Mouse (Mus musculus) gastrocnemius, adult 2 months (tissue): ENCODE data around the gene Elavl4. TPM values are rescaled to one million over a fixed set of nuclear protein-coding genes. Genes with fewer than 3 reads are reported as not detected.

Source experiments
- DNase-seq: peaks from one replicate; pipeline ENCODE4 v3.0.0; 2022
- H3K27ac ChIP-seq: fragments of 200-600 bp; 2 replicates; pipeline ENCODE4 v1.8.1; 2022; ENCODE audit warnings: mild to moderate bottlenecking
- H3K4me3 ChIP-seq: fragments of 200-600 bp; 2 replicates; pipeline ENCODE4 v1.8.1; 2022; ENCODE audit warnings: mild to moderate bottlenecking, moderate library complexity
- CTCF ChIP-seq: fragments of 200-600 bp; IDR thresholded peaks from 2 replicates; pipeline ENCODE4 v1.8.1; 2022; ENCODE audit warnings: antibody characterized with exemption, mild to moderate bottlenecking, moderate library complexity
- intact Hi-C: fragments of 180-260 bp; cut with DNase I; formaldehyde crosslinking; loops from one replicate; pipeline ENCODE4 v1.15.1; 2025
- total RNA-seq, 2 experiments: library from RNA; stranded (reverse); gene quantifications; 2 replicates each; pipeline ENCODE4 v1.2.3; 2021

Gene Elavl4
- total RNA-seq, 2 experiments from 2014 or later: not detected

DNA sequence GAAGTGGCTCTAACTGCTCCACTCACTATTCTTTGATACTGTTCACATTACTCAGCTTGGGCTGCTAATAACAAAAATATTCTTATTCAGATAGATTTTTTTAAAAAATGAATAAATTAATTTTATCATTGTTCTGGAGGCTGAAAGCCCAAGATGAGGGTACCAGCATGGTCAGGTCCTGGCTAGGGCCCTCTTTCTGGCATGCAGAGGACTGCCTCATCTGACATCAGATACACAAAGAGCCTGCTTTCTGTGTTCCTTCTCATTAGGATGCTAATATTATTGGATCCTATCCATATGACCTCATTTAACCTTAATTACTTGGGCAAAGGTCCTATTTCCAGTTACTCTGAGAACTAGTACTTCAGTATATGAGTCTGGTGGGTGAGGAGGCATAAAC is 108.8 kb downstream of the Elavl4 start:
- no peak for DNase-seq
- intact Hi-C loops: no loop called here
- TF ChIP-seq CTCF: no peak
- Histone ChIP-seq H3K27ac (no peak overlapping the region), H3K4me3 (no peak overlapping the region)

DNA sequence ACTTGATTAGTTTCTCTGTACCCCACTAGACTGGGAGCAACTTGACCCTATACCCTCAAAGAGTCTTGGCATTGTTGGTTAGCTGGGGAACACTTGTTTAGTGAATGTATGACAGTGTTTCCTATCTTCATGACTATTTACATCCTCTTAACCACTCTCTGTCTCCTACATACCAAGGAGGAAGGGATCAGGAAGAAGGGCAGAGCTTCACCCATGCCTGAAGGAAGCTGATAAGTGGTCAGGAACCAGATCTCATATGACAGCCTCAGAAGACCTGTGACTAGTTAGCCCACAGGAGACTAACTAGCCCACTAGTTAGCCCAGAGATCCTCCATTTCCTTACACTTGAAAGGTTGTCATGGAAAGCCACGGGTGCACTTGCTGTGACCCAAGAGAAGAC is 117.2 kb downstream of the Elavl4 start:
- DNase-seq: no peak
- TF ChIP-seq CTCF: no peak
- no peak overlapping the region for H3K27ac ChIP-seq
- intact Hi-C loops: no loop called here
- H3K4me3 ChIP-seq: no peak overlapping the region

DNA sequence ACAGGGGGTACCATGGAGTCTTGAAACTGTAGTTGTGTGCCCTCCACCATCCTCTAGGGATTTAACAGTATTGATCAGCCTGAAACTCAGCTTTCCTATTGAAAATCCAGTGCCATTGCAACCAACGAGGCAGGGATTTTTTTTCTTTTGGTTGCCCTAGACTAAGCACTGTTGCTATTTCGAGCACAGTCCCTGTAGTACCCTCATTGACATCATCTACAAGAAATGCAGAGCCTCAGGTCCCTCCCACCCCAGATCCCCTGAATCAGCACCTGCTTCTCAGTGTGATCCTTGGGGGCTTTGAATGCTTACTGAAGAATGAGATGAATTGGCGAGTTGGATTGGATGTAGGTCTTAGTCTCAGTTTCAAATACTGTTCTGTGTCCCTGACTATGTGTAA is 119.4 kb downstream of the Elavl4 start:
- intact Hi-C loops: no loop called here
- no peak for TF ChIP-seq CTCF
- Histone ChIP-seq H3K4me3 (no peak overlapping the region), H3K27ac (no peak overlapping the region)
- no peak for DNase-seq

GRCm38 (mm10) chr4:110231799-110232198 is 119.9 kb downstream of the Elavl4 start:
- no peak overlapping the region for H3K27ac ChIP-seq
- H3K4me3 ChIP-seq: no peak overlapping the region
- DNase-seq: no peak
- intact Hi-C loops: no loop called here
- TF ChIP-seq CTCF: no peak

GRCm38 (mm10) chr4:110229652-110230051 is 122.1 kb downstream of the Elavl4 start:
- H3K27ac ChIP-seq: no peak overlapping the region
- intact Hi-C loops: no loop called here
- no peak for DNase-seq
- no peak overlapping the region for H3K4me3 ChIP-seq
- no peak for TF ChIP-seq CTCF

- TF ChIP-seq CTCF: no peak
- intact Hi-C loops: no loop called here
Observed at GRCm38 (mm10) chr4:110229238-110229637, 122.5 kb downstream of the Elavl4 start.

GRCm38 (mm10) chr4:110227621-110228031 is 124.1 kb downstream of the Elavl4 start:
- Histone ChIP-seq H3K27ac (no peak overlapping the region), H3K4me3 (no peak overlapping the region)
- no peak for DNase-seq
- intact Hi-C loops: no loop called here
- no peak for TF ChIP-seq CTCF

More at GRCm38 (mm10) chr4:110229238-110229637, 122.5 kb downstream of the Elavl4 start:
- H3K27ac ChIP-seq: no peak overlapping the region
- H3K4me3 ChIP-seq: no peak overlapping the region
- no peak for DNase-seq

GRCm38 (mm10) chr4:110225492-110225891 is 126.2 kb downstream of the Elavl4 start:
- no peak for DNase-seq
- no peak for TF ChIP-seq CTCF
- Histone ChIP-seq H3K27ac (no peak overlapping the region), H3K4me3 (no peak overlapping the region)
- intact Hi-C loops: no loop called here

- no peak overlapping the region for H3K4me3 ChIP-seq
- intact Hi-C loops: no loop called here
- no peak for TF ChIP-seq CTCF
Observed at GRCm38 (mm10) chr4:110218819-110219218, 132.9 kb downstream of the Elavl4 start.

DNA sequence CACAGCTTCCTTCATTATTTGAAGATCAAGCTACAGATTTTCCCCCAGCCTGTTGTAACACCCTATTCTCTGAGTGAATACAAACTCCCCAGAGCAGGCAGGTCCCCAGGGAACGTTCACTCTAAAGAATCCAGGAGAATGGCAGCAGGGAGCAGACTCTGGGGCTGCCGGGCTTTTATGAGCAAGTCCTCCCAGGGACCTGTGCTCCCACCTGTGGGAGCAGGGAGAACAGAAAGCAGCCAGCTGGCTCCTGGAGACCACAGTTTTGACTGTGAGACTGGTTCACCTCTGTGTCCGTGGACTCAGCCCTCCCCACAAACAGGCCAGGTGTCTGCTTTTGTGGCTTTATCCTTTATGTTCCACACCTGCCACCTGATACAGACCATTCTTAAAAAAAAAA is 134.2 kb downstream of the Elavl4 start:
- Histone ChIP-seq H3K4me3 (no peak overlapping the region), H3K27ac (no peak overlapping the region)
- no peak for DNase-seq
- no peak for TF ChIP-seq CTCF
- intact Hi-C loops: no loop called here

More at GRCm38 (mm10) chr4:110218819-110219218, 132.9 kb downstream of the Elavl4 start:
- no peak for DNase-seq
- H3K27ac ChIP-seq: no peak overlapping the region

GRCm38 (mm10) chr4:110214543-110214942 is 137.2 kb downstream of the Elavl4 start:
- no peak for TF ChIP-seq CTCF
- no peak for DNase-seq
- H3K27ac ChIP-seq: no peak overlapping the region
- intact Hi-C loops: no loop called here
- H3K4me3 ChIP-seq: no peak overlapping the region

DNA sequence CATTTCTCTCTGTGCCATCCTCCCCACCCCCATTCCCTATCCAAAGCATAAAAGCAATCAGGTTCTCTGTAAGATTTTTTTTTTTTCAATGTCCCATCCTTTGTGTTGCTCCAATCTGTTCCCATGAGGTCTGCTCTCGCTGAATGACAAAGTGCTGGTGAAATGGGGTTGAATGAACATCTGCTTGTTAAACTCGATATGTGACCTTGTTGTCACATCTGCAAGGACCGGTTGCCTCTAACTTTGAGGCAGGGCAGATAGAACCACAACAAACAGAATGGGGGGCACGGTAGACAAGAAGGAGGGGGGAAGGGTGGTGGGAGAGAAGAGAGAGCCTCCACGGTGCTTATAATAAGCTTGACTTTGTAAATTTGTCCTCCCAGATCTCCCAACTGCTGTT is 138.0 kb downstream of the Elavl4 start:
- intact Hi-C loops: no loop called here
- TF ChIP-seq CTCF: no peak
- H3K4me3 ChIP-seq: no peak overlapping the region
- H3K27ac ChIP-seq: no peak overlapping the region
- DNase-seq: no peak

GRCm38 (mm10) chr4:110210246-110210645 is 141.5 kb downstream of the Elavl4 start:
- TF ChIP-seq CTCF: no peak
- intact Hi-C loops: no loop called here
- DNase-seq: no peak
- no peak overlapping the region for H3K4me3 ChIP-seq
- H3K27ac ChIP-seq: no peak overlapping the region

- intact Hi-C loops: no loop called here
- Histone ChIP-seq H3K27ac (no peak overlapping the region), H3K4me3 (no peak overlapping the region)
- DNase-seq: no peak
- TF ChIP-seq CTCF: no peak
Observed at GRCm38 (mm10) chr4:110209613-110210012, 142.1 kb downstream of the Elavl4 start.

GRCm38 (mm10) chr4:110201680-110202079 is 150.0 kb downstream of the Elavl4 start:
- Histone ChIP-seq H3K4me3 (no peak overlapping the region), H3K27ac (no peak overlapping the region)
- TF ChIP-seq CTCF: no peak
- no peak for DNase-seq
- intact Hi-C loops: no loop called here
